Mouse (Mus musculus) ES-E14 (cell line): ENCODE data around the gene Gm5773.
"Not testable (repeated sequence)": the region's sequence is repeated elsewhere in the genome, so short reads cannot be mapped to it uniquely, and the experiment has no call there.

ENCODE experiments used
- CHD2 ChIP-seq: IDR thresholded peaks from 2 replicates; pipeline ENCODE4 v1.6.1; 2014; ENCODE audit warnings: mild to moderate bottlenecking, low read depth, low read length, inconsistent platforms
- HCFC1 ChIP-seq: IDR thresholded peaks from 2 replicates; pipeline ENCODE4 v1.6.1; 2012; ENCODE audit warnings: low read length, inconsistent platforms, borderline replicate concordance; ENCODE audit not compliant: insufficient read depth
- MAFK ChIP-seq: IDR thresholded peaks from 2 replicates; pipeline ENCODE4 v1.6.1; 2014; ENCODE audit warnings: mild to moderate bottlenecking, low read depth, low read length, inconsistent platforms; ENCODE audit not compliant: insufficient read depth
- ZNF384 ChIP-seq: IDR thresholded peaks from 2 replicates; pipeline ENCODE4 v1.6.1; 2012; ENCODE audit warnings: low read depth, low read length, inconsistent platforms

GRCm38 (mm10) chr3:93745475-93745874, 27.3 kb upstream of the Gm5773 start:
- not testable (repeated sequence) for TF ChIP-seq HCFC1, MAFK, ZNF384, CHD2
